Mouse (Mus musculus) gastrocnemius, postnatal 25 days (tissue): ENCODE data around the gene Ptbp3. TPM values are rescaled to one million over a fixed set of nuclear protein-coding genes. Genes with fewer than 3 reads are reported as not detected.

Experiments used
- DNase-seq: peaks from one replicate; pipeline ENCODE4 v3.0.0; 2022
- total RNA-seq, 2 experiments: library from RNA; stranded (reverse); gene quantifications; 1 replicate in 1 of 2; 2 replicates in 1 of 2; pipeline ENCODE4 v1.2.3; 2021

Gene Ptbp3
- total RNA-seq, 2 experiments from 2014 or later, result 7.8 to 11.8 TPM

GRCm38 (mm10) chr4:59491097-59491496, 58.1 kb downstream of the Ptbp3 start:
- no peak for DNase-seq

- no peak for DNase-seq
Observed at GRCm38 (mm10) chr4:59471306-59471705, 77.9 kb downstream of the Ptbp3 start.

GRCm38 (mm10) chr4:59465449-59465848, 83.7 kb downstream of the Ptbp3 start:
- no peak for DNase-seq

- no peak for DNase-seq
Observed at GRCm38 (mm10) chr4:59464661-59465060, 84.5 kb downstream of the Ptbp3 start.

- no peak for DNase-seq
Observed at GRCm38 (mm10) chr4:59462494-59462893, 86.7 kb downstream of the Ptbp3 start.

- DNase-seq, result no peak
Observed at GRCm38 (mm10) chr4:59461116-59461727, 87.9 kb downstream of the Ptbp3 start.

GRCm38 (mm10) chr4:59459216-59459955, 89.8 kb downstream of the Ptbp3 start:
- no peak for DNase-seq

GRCm38 (mm10) chr4:59457941-59458340, 91.2 kb downstream of the Ptbp3 start:
- DNase-seq, result no peak

- no peak for DNase-seq
Observed at GRCm38 (mm10) chr4:59457091-59457490, 92.1 kb downstream of the Ptbp3 start.

GRCm38 (mm10) chr4:59455465-59455864, 93.7 kb downstream of the Ptbp3 start:
- no peak for DNase-seq

GRCm38 (mm10) chr4:59454046-59454445, 95.1 kb downstream of the Ptbp3 start:
- no peak for DNase-seq

- no peak for DNase-seq
Observed at GRCm38 (mm10) chr4:59452503-59452933, 96.6 kb downstream of the Ptbp3 start.

GRCm38 (mm10) chr4:59450906-59451305, 98.3 kb downstream of the Ptbp3 start:
- DNase-seq, result no peak

GRCm38 (mm10) chr4:59450234-59450854, 98.8 kb downstream of the Ptbp3 start:
- no peak for DNase-seq

GRCm38 (mm10) chr4:59447296-59447695, 101.9 kb downstream of the Ptbp3 start:
- DNase-seq, result no peak

GRCm38 (mm10) chr4:59445516-59445915, 103.6 kb downstream of the Ptbp3 start:
- no peak for DNase-seq

- DNase-seq, result no peak
Observed at GRCm38 (mm10) chr4:59444994-59445393, 104.2 kb downstream of the Ptbp3 start.

GRCm38 (mm10) chr4:59444085-59444484, 105.1 kb downstream of the Ptbp3 start:
- DNase-seq, result no peak

GRCm38 (mm10) chr4:59441265-59441664, 107.9 kb downstream of the Ptbp3 start:
- DNase-seq, result no peak

GRCm38 (mm10) chr4:59439960-59440359, 109.2 kb downstream of the Ptbp3 start:
- no peak for DNase-seq

GRCm38 (mm10) chr4:59439041-59439440, 110.1 kb downstream of the Ptbp3 start:
- DNase-seq, result no peak

- peak; percentile 41 for DNase-seq
Observed at GRCm38 (mm10) chr4:59437990-59438854, 110.9 kb downstream of the Ptbp3 start, which contains the start of gene Susd1. Gene Susd1, minus strand, starts transcription at chr4:59438633.
